Mouse (Mus musculus): ENCODE data around the gene Ccnt1.

- TF ChIP-seq CTCF (IDR thresholded peaks at IDR 0.05; ENCODE audit: extremely low read depth, insufficient read length, insufficient replicate concordance, low read depth, low read length): no peak
- TF ChIP-seq POLR2A (IDR thresholded peaks at IDR 0.05; ENCODE audit: low read depth, low read length): no peak
These were observed 14.7 kb upstream of the Ccnt1 start for GRCm38 (mm10) chr15:98585421-98585820.

All from small intestine, adult 2 months (tissue).